Mouse (Mus musculus): ENCODE results near the gene Keg1.

Gene Keg1

DNA sequence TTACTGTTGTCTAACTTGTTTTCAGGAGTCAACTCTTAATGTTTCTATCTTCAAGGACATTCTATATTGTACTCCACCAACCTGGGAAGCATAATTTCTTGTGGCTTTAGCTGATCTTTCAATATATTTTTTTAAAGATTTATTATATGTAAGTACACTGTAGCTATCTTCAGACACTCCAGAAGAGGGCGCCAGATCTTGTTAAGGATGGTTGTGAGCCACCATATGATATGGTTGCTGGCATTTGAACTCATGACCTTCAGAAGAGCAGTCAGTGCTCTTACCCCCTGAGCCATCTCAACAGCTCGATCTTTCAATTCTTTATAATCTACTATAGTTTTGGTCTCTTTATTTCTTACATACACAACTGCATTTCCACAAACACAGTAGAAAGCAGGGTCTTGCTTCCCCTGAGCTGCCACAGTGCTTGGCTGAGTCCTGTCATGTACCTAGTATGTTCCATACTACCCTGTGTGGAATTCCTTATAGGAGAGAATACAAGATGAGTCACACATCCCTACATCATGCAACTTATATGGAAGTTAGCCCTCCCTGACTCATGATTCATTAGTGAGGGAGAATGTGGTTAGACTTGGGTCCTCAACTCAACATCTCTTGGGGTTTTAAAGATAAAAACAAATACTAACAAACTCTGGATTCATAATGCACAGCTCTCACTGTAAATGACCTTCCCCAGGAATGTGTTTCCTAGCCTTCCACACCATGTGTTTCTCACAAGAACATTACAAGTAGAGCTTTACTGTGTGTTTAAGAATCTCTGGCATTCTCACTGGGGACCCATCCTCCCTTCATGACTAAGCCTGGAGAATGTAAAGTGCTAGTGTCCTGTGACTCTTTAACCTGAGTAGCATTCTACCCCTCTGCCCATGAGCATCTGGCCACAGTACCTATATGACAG lies 66.9 kb downstream of the Keg1 start:
- DNase-seq (ENCODE audit: low read depth, low spot score) = no peak

GRCm38 (mm10) chr19:12765308-12765707 lies 69.7 kb downstream of the Keg1 start, which contains the start of gene Cntf:
TSS of gene Cntf (minus strand) at chr19:12765632.
- DNase-seq (ENCODE audit: low read depth, low spot score) = no peak
